ENCODE assay signal across 24 mouse cellular contexts in the genomic region with DNA sequence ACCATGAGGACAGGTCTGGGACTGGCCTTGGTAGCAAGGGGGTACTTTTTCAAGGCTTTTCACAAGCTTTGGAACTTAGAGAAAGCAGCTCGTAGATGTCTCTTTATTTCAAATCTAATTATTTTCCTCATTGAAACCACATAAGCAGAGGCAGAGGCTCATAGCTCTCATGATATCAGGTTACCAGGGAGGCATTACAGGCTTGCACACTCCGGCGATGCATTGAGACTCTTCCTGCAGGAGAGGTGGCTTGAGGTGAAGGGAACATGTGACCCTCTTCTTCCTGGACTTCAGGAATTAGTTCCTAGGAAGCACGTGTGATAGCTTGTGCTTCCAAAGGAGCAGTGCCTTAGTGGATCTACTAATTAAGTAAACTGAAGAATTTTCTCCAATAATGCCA.
"Had no signal": no experiment of that assay in that cellular context is flagged by ENCODE, and none has a peak within 500 bp of the region (broad histone marks: within the 10 kb centered on the region; RNA-seq: fewer than 3 reads in every experiment).

No protein-coding gene starts in this region.

- H3K9me3 ChIP-seq: heart, embryonic 13.5 days; heart, embryonic 15.5 days; hindbrain, embryonic 13.5 days; hindbrain, embryonic 15.5 days; limb, embryonic 13.5 days; limb, embryonic 15.5 days; liver, embryonic 12.5 days had no signal

- H3K27me3 ChIP-seq: heart, embryonic 13.5 days; heart, embryonic 15.5 days; hindbrain, embryonic 13.5 days; hindbrain, embryonic 15.5 days; limb, embryonic 13.5 days; limb, embryonic 15.5 days; liver, embryonic 12.5 days had no signal

- DNase-seq: gastrocnemius, postnatal 14 days; gastrocnemius, postnatal 36 days; heart, adult 11 months; heart, adult 2 months; heart, postnatal 14 days; heart, postnatal 36 days; kidney, adult 18-20 months; kidney, adult 9 months; kidney, postnatal 36 days; layer of hippocampus, adult 9-11 months; layer of hippocampus, postnatal 36 days; left cerebral cortex, postnatal 4 days; lung, adult 18-20 months had no signal

- ATAC-seq: hindbrain, postnatal 0 days; intestine, embryonic 16.5 days; liver, embryonic 12.5 days had no signal

- H3K4me2 ChIP-seq: heart, embryonic 11.5 days; heart, embryonic 13.5 days; heart, embryonic 15.5 days; hindbrain, embryonic 13.5 days; hindbrain, embryonic 15.5 days; limb, embryonic 13.5 days; limb, embryonic 15.5 days; liver, embryonic 12.5 days had no signal

- H3K36me3 ChIP-seq: heart, embryonic 13.5 days; heart, embryonic 15.5 days; hindbrain, embryonic 13.5 days; hindbrain, embryonic 15.5 days; limb, embryonic 13.5 days; limb, embryonic 15.5 days; liver, embryonic 12.5 days had no signal

- H3K27ac ChIP-seq: heart, adult 2 months; heart, embryonic 13.5 days; heart, embryonic 15.5 days; hindbrain, embryonic 13.5 days; hindbrain, embryonic 15.5 days; hindbrain, postnatal 0 days; limb, embryonic 13.5 days; limb, embryonic 15.5 days; liver, embryonic 12.5 days; liver, embryonic 14.5 days had no signal

- H3K4me3 ChIP-seq: heart, adult 2 months; heart, embryonic 13.5 days; heart, embryonic 15.5 days; hindbrain, embryonic 13.5 days; hindbrain, embryonic 15.5 days; limb, embryonic 13.5 days; limb, embryonic 15.5 days; liver, embryonic 12.5 days had no signal

- H3K9ac ChIP-seq: heart, embryonic 13.5 days; heart, embryonic 15.5 days; hindbrain, embryonic 13.5 days; hindbrain, embryonic 15.5 days; limb, embryonic 13.5 days; limb, embryonic 15.5 days; liver, embryonic 12.5 days; liver, embryonic 14.5 days had no signal

- H3K4me1 ChIP-seq: heart, embryonic 13.5 days; heart, embryonic 15.5 days; hindbrain, embryonic 13.5 days; hindbrain, embryonic 15.5 days; limb, embryonic 13.5 days; limb, embryonic 15.5 days; liver, embryonic 12.5 days had no signal
